Mouse (Mus musculus): Measurements from ENCODE around the gene Syne2.

DNA sequence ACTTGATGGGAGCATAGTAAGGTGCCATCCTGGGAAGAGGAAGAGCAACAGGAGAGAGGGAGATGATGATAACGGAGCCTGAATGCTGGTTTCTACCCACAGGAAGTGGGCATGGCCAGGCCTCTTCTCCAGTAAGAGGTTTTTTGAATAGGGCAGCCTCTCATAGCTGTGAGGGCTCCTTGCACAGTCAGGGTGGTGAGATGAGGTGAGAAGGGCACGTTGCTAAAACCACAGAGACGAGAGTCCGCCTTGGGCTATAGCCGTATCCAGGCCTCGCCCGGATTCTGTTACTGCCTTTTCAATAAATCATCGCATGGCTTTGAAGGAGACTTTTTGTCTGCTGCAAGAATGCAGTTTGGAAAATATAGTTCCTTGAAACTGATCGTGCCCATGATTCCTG is 267.1 kb downstream of the Syne2 start:
- TF ChIP-seq CTCF (IDR thresholded peaks at IDR 0.05; ENCODE audit: low read depth, low read length) = no peak
- TF ChIP-seq EP300 (IDR thresholded peaks at IDR 0.05; ENCODE audit: insufficient read depth, low read depth, low read length) = no peak

Data from ES-Bruce4 (cell line).